Mouse (Mus musculus) mouse embryonic stem cell (cell line): ENCODE measurements around the gene Crebzf.

ENCODE experiments used
- in situ Hi-C, 2 experiments: fragments of 300-500 bp; cut with MboI; formaldehyde crosslinking; loops; 1 replicate in 1 of 2; 3 replicates in 1 of 2; pipeline ENCODE4 v1.14.3; 2019 to 2020; ENCODE audit warnings: low sequenced_read_pairs in 2 of 2, low pct_unique_long_range_greater_than_20kb in 1 of 2, mixed read lengths in 1 of 2; ENCODE audit not compliant: unreplicated experiment in 1 of 2

Crebzf gene

GRCm38 (mm10) chr7:90442518-90443080 lies at the start of gene Crebzf:
Gene Crebzf, plus strand, starts transcription at chr7:90442729.
- in situ Hi-C loops, result no loop called here

GRCm38 (mm10) chr7:90395073-90395472 lies 47.5 kb upstream of the Crebzf start:
- in situ Hi-C loops, result no loop called here

- in situ Hi-C loops, result no loop called here
These were observed 46.6 kb upstream of the Crebzf start for GRCm38 (mm10) chr7:90395928-90396327.

GRCm38 (mm10) chr7:90409934-90410333 lies 32.6 kb upstream of the Crebzf start:
- in situ Hi-C loops, result no loop called here

GRCm38 (mm10) chr7:90426020-90427001 lies 16.2 kb upstream of the Crebzf start, which contains the start of gene Ccdc89:
Gene Ccdc89, plus strand, starts transcription at chr7:90426577.
- in situ Hi-C loops, result no loop called here

GRCm38 (mm10) chr7:90427006-90427405 lies 15.5 kb upstream of the Crebzf start:
- in situ Hi-C loops, result no loop called here

GRCm38 (mm10) chr7:90432221-90432620 lies 10.3 kb upstream of the Crebzf start:
- in situ Hi-C loops, result no loop called here

GRCm38 (mm10) chr7:90440044-90440443 lies 2.5 kb upstream of the Crebzf start:
- in situ Hi-C loops, result no loop called here

GRCm38 (mm10) chr7:90442070-90442469 lies 459 bp upstream of the Crebzf start:
- in situ Hi-C loops, result no loop called here

- in situ Hi-C loops, result no loop called here
These were observed 867 bp downstream of the Crebzf start for GRCm38 (mm10) chr7:90443101-90444091.

GRCm38 (mm10) chr7:90444206-90444605 lies 1.7 kb downstream of the Crebzf start:
- in situ Hi-C loops, result no loop called here

GRCm38 (mm10) chr7:90456149-90456844 lies 13.8 kb downstream of the Crebzf start:
- in situ Hi-C loops, result loop anchor here in 1 of 2 experiments (25.0 kb wide), 1 partner anchor 469 kb away; the partner anchor contains the start of gene Eed

GRCm38 (mm10) chr7:90456845-90457468 lies 14.4 kb downstream of the Crebzf start, which contains the start of gene Tmem126a:
Gene Tmem126a, minus strand, starts transcription at chr7:90457229.
- in situ Hi-C loops, result loop anchor here in 1 of 2 experiments (25.0 kb wide), 1 partner anchor 470 kb away; the partner anchor contains the start of gene Eed

- in situ Hi-C loops, result loop anchor here in 1 of 2 experiments (25.0 kb wide), 1 partner anchor 470 kb away; the partner anchor contains the start of gene Eed
These were observed 15.0 kb downstream of the Crebzf start for GRCm38 (mm10) chr7:90457517-90457916.

GRCm38 (mm10) chr7:90460330-90460729 lies 17.8 kb downstream of the Crebzf start:
- in situ Hi-C loops, result loop anchor here in 1 of 2 experiments (25.0 kb wide), 1 partner anchor 473 kb away; the partner anchor contains the start of gene Eed

GRCm38 (mm10) chr7:90460930-90461329 lies 18.4 kb downstream of the Crebzf start:
- in situ Hi-C loops, result loop anchor here in 1 of 2 experiments (25.0 kb wide), 1 partner anchor 474 kb away; the partner anchor contains the start of gene Eed

GRCm38 (mm10) chr7:90461441-90461840 lies 18.9 kb downstream of the Crebzf start:
- in situ Hi-C loops, result loop anchor here in 1 of 2 experiments (25.0 kb wide), 1 partner anchor 474 kb away; the partner anchor contains the start of gene Eed
